Mouse (Mus musculus) hindbrain, embryonic 11.5 days (tissue): Measurements from ENCODE around the gene Matn1. TPM values are rescaled to one million over a fixed set of nuclear protein-coding genes. Genes with fewer than 3 reads are reported as not detected.

ENCODE experiments used
- ATAC-seq: fragments of 200-750 bp; cut with Nextera tagmentation; 2 replicates; pipeline ENCODE4 v1.8.0; 2017; ENCODE audit warnings: mild to moderate bottlenecking, moderate TSS enrichment, moderate library complexity; ENCODE audit not compliant: low FRiP score
- DNase-seq: peaks from one replicate; pipeline ENCODE4 v3.0.0-alpha.2; 2015; ENCODE audit warnings: low spot score
- H3K27ac ChIP-seq: fragments of 300-500 bp; sonication (generic); 2 replicates; pipeline ENCODE4 v1.5.1; 2014; ENCODE audit warnings: mild to moderate bottlenecking, low read depth, low read length
- H3K27me3 ChIP-seq: fragments of 300-500 bp; sonication (generic); 2 replicates; pipeline ENCODE4 v1.6.1; 2014; ENCODE audit warnings: mild to moderate bottlenecking, low read length, moderate library complexity, mixed read lengths; ENCODE audit not compliant: control insufficient read depth, insufficient read depth
- H3K36me3 ChIP-seq: fragments of 300-500 bp; sonication (generic); 2 replicates; pipeline ENCODE4 v1.6.1; 2014; ENCODE audit warnings: mild to moderate bottlenecking, low read length, moderate library complexity, mixed read lengths; ENCODE audit not compliant: control insufficient read depth, insufficient read depth
- H3K4me1 ChIP-seq: fragments of 300-500 bp; sonication (generic); replicated peaks from 2 replicates; pipeline ENCODE4 v1.6.1; 2014; ENCODE audit warnings: low read length, mixed read lengths; ENCODE audit not compliant: control insufficient read depth, insufficient read depth
- H3K4me2 ChIP-seq: fragments of 300-500 bp; sonication (generic); replicated peaks from 2 replicates; pipeline ENCODE4 v1.6.1; 2014; ENCODE audit warnings: mild to moderate bottlenecking, low read depth, low read length
- H3K4me3 ChIP-seq: fragments of 300-500 bp; sonication (generic); 2 replicates; pipeline ENCODE4 v1.5.1; 2014; ENCODE audit warnings: low read depth, low read length
- H3K9ac ChIP-seq: fragments of 300-500 bp; sonication (generic); 2 replicates; pipeline ENCODE4 v1.6.1; 2014; ENCODE audit warnings: low read depth, low read length
- H3K9me3 ChIP-seq: fragments of 300-500 bp; sonication (generic); 2 replicates; pipeline ENCODE4 v1.6.1; 2016; ENCODE audit warnings: low read length; ENCODE audit not compliant: control insufficient read depth
- WGBS: fragments of 180-500 bp; shearing (Covaris S2); extraction: QIAGEN DNeasy Blood & Tissue Kit; methylation state at CpG from one replicate; pipeline ENCODE4 v1.1.7; 2014; 5-methylcytosine and 5-hydroxymethylcytosine counted together
- polyA plus RNA-seq: library from polyadenylated mRNA; unstranded; fragments of >200 nt; fragmentation: Nextera tagmentation; extraction: Ambion mirVana; gene quantifications from 2 replicates; pipeline ENCODE4 v1.2.1, GENCODE M21; 2014

The Matn1 gene
- polyA plus RNA-seq, 1 experiment from 2014 or later, result not detected

DNA sequence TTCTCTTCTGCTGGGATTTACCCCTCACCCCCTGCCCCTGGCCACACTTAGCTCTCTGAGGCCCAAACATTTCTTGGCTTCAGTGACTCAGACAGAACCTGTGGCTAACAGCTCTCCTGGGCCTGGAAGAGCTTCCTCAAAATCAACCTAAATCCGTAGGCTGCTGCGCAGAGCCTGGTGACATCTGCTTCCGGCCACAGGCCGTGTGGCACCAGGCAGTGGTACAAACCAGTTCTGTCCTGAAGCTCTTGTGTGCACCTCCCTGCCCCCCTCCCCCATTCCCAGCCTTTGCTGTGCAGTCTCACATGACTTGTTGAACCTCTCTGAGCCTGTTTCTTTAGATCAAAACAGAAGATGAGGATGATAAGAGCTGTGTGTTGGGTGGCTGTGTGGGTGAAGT is 30.2 kb upstream of the Matn1 start:
- no peak overlapping the region for H3K9ac ChIP-seq
- H3K4me3 ChIP-seq, result no peak overlapping the region
- no peaks in the 10 kb centered on the region for H3K9me3 ChIP-seq
- H3K4me1 ChIP-seq, result no peaks in the 10 kb centered on the region
- H3K27ac ChIP-seq, result no peak overlapping the region
- H3K27me3 ChIP-seq, result no peaks in the 10 kb centered on the region
- no peak overlapping the region for H3K4me2 ChIP-seq
- no peak for DNase-seq
- no peaks in the 10 kb centered on the region for H3K36me3 ChIP-seq
- WGBS, result 82% methylated on average over 4 of the region's 4 CpGs
- no peak for ATAC-seq

- 79% methylated on average over 7 of the region's 7 CpGs for WGBS
- no peak for ATAC-seq
- H3K9ac ChIP-seq, result no peak overlapping the region
- DNase-seq, result no peak
- H3K9me3 ChIP-seq, result no peaks in the 10 kb centered on the region
- no peaks in the 10 kb centered on the region for H3K27me3 ChIP-seq
- H3K4me1 ChIP-seq, result no peaks in the 10 kb centered on the region
- no peak overlapping the region for H3K4me3 ChIP-seq
- no peak overlapping the region for H3K4me2 ChIP-seq
- no peaks in the 10 kb centered on the region for H3K36me3 ChIP-seq
- no peak overlapping the region for H3K27ac ChIP-seq
These were observed 29.7 kb upstream of the Matn1 start for GRCm38 (mm10) chr4:130914527-130914926.

GRCm38 (mm10) chr4:130915006-130915667 is 29.0 kb upstream of the Matn1 start:
- Histone ChIP-seq H3K36me3 (no peaks in the 10 kb centered on the region), H3K9me3 (no peaks in the 10 kb centered on the region), H3K4me3 (no peak overlapping the region), H3K27ac (no peak overlapping the region), H3K27me3 (no peaks in the 10 kb centered on the region), H3K4me1 (0 out of 2 replicates have a peak, but pooled peaks cover 2% of the 10 kb centered on the region), H3K4me2 (no peak overlapping the region), H3K9ac (no peak overlapping the region)
- WGBS, result 78% methylated on average over 12 of the region's 12 CpGs
- no peak for ATAC-seq
- DNase-seq, result no peak

DNA sequence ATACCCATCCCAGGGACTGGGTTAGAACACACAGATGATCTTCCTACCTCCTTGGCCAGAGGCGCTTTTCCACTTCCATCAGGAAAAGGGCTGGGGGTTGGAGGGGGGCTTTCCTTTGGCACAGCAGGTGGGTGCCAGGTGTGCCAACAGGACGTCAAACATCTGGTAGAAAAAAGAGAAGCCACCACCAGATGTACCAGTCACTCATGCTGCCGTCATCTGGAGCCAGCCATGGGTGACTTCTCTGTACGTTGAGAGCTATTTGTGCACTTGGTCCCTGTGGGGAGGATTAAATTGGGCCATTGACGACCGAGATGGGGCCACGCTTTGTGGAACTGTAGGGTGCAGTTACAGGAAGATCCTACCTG is 28.5 kb upstream of the Matn1 start:
- Histone ChIP-seq H3K4me2 (no peak overlapping the region), H3K27ac (no peak overlapping the region), H3K4me1 (0 out of 2 replicates have a peak, but pooled peaks cover 2% of the 10 kb centered on the region), H3K9ac (no peak overlapping the region), H3K36me3 (no peaks in the 10 kb centered on the region), H3K4me3 (no peak overlapping the region), H3K27me3 (no peaks in the 10 kb centered on the region), H3K9me3 (no peaks in the 10 kb centered on the region)
- WGBS, result 61% methylated on average over 7 of the region's 7 CpGs
- ATAC-seq (no peak), DNase-seq (no peak)

GRCm38 (mm10) chr4:130916639-130917038 is 27.5 kb upstream of the Matn1 start:
- no peak overlapping the region for H3K9ac ChIP-seq
- ATAC-seq (no peak), DNase-seq (no peak)
- H3K27ac ChIP-seq, result no peak overlapping the region
- H3K9me3 ChIP-seq, result no peaks in the 10 kb centered on the region
- H3K4me3 ChIP-seq, result no peak overlapping the region
- WGBS, result 81% methylated on average over 7 of the region's 7 CpGs
- no peaks in the 10 kb centered on the region for H3K27me3 ChIP-seq
- no peak overlapping the region for H3K4me2 ChIP-seq
- H3K4me1 ChIP-seq, result peaks cover 5% of the 10 kb centered on the region
- H3K36me3 ChIP-seq, result no peaks in the 10 kb centered on the region

DNA sequence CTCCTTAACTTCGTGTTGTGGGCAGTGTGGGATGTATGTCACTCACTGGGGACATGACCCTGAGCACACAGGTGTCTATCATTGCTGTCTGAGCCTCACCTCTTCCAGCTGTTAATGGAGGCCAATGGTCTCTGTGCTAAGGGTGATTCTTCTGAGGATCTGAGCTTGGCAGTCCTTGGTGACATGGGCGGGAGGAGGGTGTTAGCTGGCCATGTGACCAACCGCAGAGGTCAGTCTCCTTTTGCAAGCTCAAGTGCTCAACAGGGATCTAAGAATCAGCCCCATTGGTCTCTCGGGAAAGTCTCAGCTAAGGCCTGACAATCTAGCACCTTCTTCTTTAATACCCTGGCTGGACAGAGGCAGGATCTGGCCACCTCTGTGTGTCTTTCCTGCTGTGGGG is 26.6 kb upstream of the Matn1 start:
- Histone ChIP-seq H3K27me3 (no peaks in the 10 kb centered on the region), H3K4me1 (peaks cover 5% of the 10 kb centered on the region), H3K9me3 (no peaks in the 10 kb centered on the region), H3K4me3 (no peak overlapping the region), H3K27ac (no peak overlapping the region), H3K9ac (no peak overlapping the region), H3K4me2 (no peak overlapping the region), H3K36me3 (no peaks in the 10 kb centered on the region)
- DNase-seq, result no peak
- WGBS, result 73% methylated on average over 4 of the region's 4 CpGs
- ATAC-seq, result no peak

DNA sequence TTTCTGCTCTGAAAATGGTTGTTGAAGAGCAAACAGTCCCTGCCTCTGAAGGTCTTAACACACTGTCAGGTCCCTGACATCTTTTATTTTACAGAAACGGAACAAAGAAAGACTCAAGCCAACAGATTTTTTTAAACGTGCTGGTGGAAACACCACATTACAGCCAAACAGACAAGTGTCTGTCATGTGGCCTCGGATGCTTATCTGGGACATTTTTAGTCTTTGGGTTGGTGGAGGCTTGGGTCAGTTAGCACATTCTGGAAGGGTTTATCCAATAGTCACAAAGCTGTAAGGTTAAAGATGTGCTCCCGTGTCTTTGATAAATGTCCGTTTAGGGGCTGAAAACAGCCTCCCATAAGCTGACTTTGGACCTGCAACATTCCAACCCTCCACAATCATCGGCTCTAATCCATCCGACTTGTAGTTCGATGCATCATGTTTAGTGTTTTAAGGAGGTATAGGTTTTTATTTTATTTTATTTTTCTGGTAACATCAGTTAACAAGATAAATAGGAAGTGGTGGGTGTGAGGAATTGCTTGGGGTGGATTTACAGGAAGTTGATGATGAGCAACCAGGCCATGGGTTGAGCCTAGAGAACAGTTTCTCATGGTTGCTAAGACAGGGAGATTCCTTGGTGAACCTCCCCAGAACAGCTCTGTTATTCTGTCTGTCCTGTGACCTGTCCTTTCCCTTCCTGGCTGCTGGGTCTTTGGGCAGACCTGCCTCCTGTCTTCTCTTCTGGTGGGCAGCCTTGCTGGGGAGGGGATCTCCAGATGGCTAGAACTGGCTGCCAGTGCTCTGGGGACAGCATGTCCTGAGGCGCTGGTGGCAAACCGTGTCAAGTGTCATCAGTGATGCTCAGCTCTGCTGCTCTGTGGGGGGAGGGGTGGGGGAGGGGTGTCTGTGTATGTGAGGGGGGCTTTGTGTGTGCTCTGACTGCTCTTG is 25.1 kb upstream of the Matn1 start:
- peaks cover 5% of the 10 kb centered on the region for H3K4me1 ChIP-seq
- ATAC-seq, result no peak
- no peak for DNase-seq

GRCm38 (mm10) chr4:130919750-130920356 is 24.3 kb upstream of the Matn1 start:
- ATAC-seq, result no peak
- no peak for DNase-seq
- Histone ChIP-seq H3K9me3 (no peaks in the 10 kb centered on the region), H3K9ac (no peak overlapping the region), H3K4me1 (peaks cover 5% of the 10 kb centered on the region), H3K27ac (peak overlapping the region; percentile 36; the same call in 1 of the 2 replicates), H3K4me3 (no peak overlapping the region), H3K27me3 (no peaks in the 10 kb centered on the region), H3K36me3 (no peaks in the 10 kb centered on the region), H3K4me2 (no peak overlapping the region)
- WGBS, result 66% methylated on average over 9 of the region's 9 CpGs

More for the DNA sequence above, 25.1 kb upstream of the Matn1 start:
- Histone ChIP-seq H3K9ac (no peak overlapping the region), H3K4me2 (no peak overlapping the region), H3K9me3 (no peaks in the 10 kb centered on the region), H3K36me3 (no peaks in the 10 kb centered on the region), H3K27ac (0 out of 2 replicates have a peak overlapping the region, but pooled peaks have one; percentile 30), H3K27me3 (no peaks in the 10 kb centered on the region), H3K4me3 (no peak overlapping the region)
- 75% methylated on average over 10 of the region's 10 CpGs for WGBS
